Mouse (Mus musculus) myocyte (in vitro differentiated cells): Measurements from ENCODE around the gene Zfp580.
"Not testable (repeated sequence)": the region's sequence is repeated elsewhere in the genome, so short reads cannot be mapped to it uniquely, and the experiment has no call there.

Source experiments
- MAX ChIP-seq: IDR thresholded peaks from one replicate; pipeline ENCODE4 v1.6.1; 2011; ENCODE audit warnings: low read depth, mild to moderate bottlenecking, control low read depth
- POLR2A ChIP-seq: IDR thresholded peaks from one replicate; pipeline ENCODE4 v1.6.1; 2011; ENCODE audit warnings: low read depth, mild to moderate bottlenecking, control low read depth, moderate library complexity; ENCODE audit not compliant: insufficient read length
- TCF12 ChIP-seq: IDR thresholded peaks from one replicate; pipeline ENCODE4 v1.6.1; 2011; ENCODE audit warnings: mild to moderate bottlenecking, control low read depth; ENCODE audit not compliant: poor library complexity, insufficient read depth, severe bottlenecking
- TCF3 ChIP-seq: IDR thresholded peaks from one replicate; pipeline ENCODE4 v1.6.1; 2011; ENCODE audit warnings: low read depth, control low read depth; ENCODE audit not compliant: insufficient read length
- USF1 ChIP-seq: IDR thresholded peaks from one replicate; pipeline ENCODE4 v1.6.1; 2011; ENCODE audit warnings: low read depth, mild to moderate bottlenecking, control low read depth, moderate library complexity

GRCm38 (mm10) chr7:5079365-5080009 lies 28.1 kb downstream of the Zfp580 start:
- not testable (repeated sequence) for TF ChIP-seq POLR2A, MAX, USF1, TCF3, TCF12
